Mouse (Mus musculus) forebrain, embryonic 10.5 days (tissue): ENCODE results near the gene Nmrk2. TPM values are rescaled to one million over a fixed set of nuclear protein-coding genes. Genes with fewer than 3 reads are reported as not detected.
A peak's percentile ranks its signal among the peaks of the same experiment; 100 is the strongest.
"Not testable (repeated sequence)": the region's sequence is repeated elsewhere in the genome, so short reads cannot be mapped to it uniquely, and the experiment has no call there.

Experiments used
- DNase-seq: peaks from one replicate; pipeline ENCODE4 v3.0.0-alpha.2; 2017; ENCODE audit warnings: low spot score; ENCODE audit errors: extremely low spot score
- H3K27ac ChIP-seq: fragments of 300-500 bp; sonication (generic); 2 replicates; pipeline ENCODE4 v1.5.1; 2016; ENCODE audit warnings: mild to moderate bottlenecking
- H3K27me3 ChIP-seq: fragments of 300-500 bp; sonication (generic); 2 replicates; pipeline ENCODE4 v1.6.1; 2016; ENCODE audit warnings: mild to moderate bottlenecking; ENCODE audit not compliant: poor library complexity, severe bottlenecking
- H3K36me3 ChIP-seq: fragments of 300-500 bp; sonication (generic); replicated peaks from 2 replicates; pipeline ENCODE4 v1.6.1; 2016; ENCODE audit warnings: mild to moderate bottlenecking, moderate library complexity
- H3K4me1 ChIP-seq: fragments of 300-500 bp; sonication (generic); 2 replicates; pipeline ENCODE4 v1.6.1; 2016
- H3K4me3 ChIP-seq: fragments of 300-500 bp; sonication (generic); 2 replicates; pipeline ENCODE4 v1.5.1; 2016; ENCODE audit warnings: mild to moderate bottlenecking, moderate library complexity
- H3K9me3 ChIP-seq: fragments of 300-500 bp; sonication (generic); 2 replicates; pipeline ENCODE4 v1.6.1; 2016; ENCODE audit warnings: mild to moderate bottlenecking, moderate library complexity
- whole genome bisulfite sequencing: fragments of 180-500 bp; shearing (Covaris S2); methylation state at CpG from one replicate; pipeline ENCODE4 v1.1.7; 2016; 5-methylcytosine and 5-hydroxymethylcytosine counted together
- polyA plus RNA-seq: library from polyadenylated mRNA; unstranded; fragments of >200 nt; fragmentation: Nextera tagmentation; extraction: Ambion mirVana; gene quantifications from 2 replicates; pipeline ENCODE4 v1.2.1, GENCODE M21; 2016

Gene Nmrk2
- polyA plus RNA-seq, 1 experiment from 2014 or later: not detected

GRCm38 (mm10) chr10:81178927-81179326 lies 22.9 kb downstream of the Nmrk2 start:
- no peaks in the 10 kb centered on the region for H3K27me3 ChIP-seq
- no peaks in the 10 kb centered on the region for H3K9me3 ChIP-seq
- H3K27ac ChIP-seq: no peak overlapping the region
- peak overlapping the region; percentile 98 for H3K4me3 ChIP-seq
- peaks cover 84% of the 10 kb centered on the region for H3K4me1 ChIP-seq
- no peak for DNase-seq
- 94% methylated on average over 11 of the region's 11 CpGs for WGBS
- H3K36me3 ChIP-seq: peaks cover 58% of the 10 kb centered on the region

- no peak for DNase-seq
- peak overlapping the region; percentile 98 for H3K4me3 ChIP-seq
- WGBS: 74% methylated on average over 14 of the region's 14 CpGs
- H3K9me3 ChIP-seq: no peaks in the 10 kb centered on the region
- H3K4me1 ChIP-seq: peaks cover 85% of the 10 kb centered on the region
- H3K27me3 ChIP-seq: no peaks in the 10 kb centered on the region
- peak overlapping the region; percentile 98 for H3K27ac ChIP-seq
- peaks cover 57% of the 10 kb centered on the region for H3K36me3 ChIP-seq
Measured at GRCm38 (mm10) chr10:81177958-81178712, 23.7 kb downstream of the Nmrk2 start.

- peaks cover 56% of the 10 kb centered on the region for H3K36me3 ChIP-seq
- no peak for DNase-seq
- no peaks in the 10 kb centered on the region for H3K27me3 ChIP-seq
- peak overlapping the region; percentile 98 for H3K27ac ChIP-seq
- H3K4me1 ChIP-seq: peaks cover 89% of the 10 kb centered on the region
- peak overlapping the region; percentile 98 for H3K4me3 ChIP-seq
- H3K9me3 ChIP-seq: no peaks in the 10 kb centered on the region
- 23% methylated on average over 16 of the region's 16 CpGs for WGBS
Measured at GRCm38 (mm10) chr10:81177491-81177925, 24.3 kb downstream of the Nmrk2 start.

GRCm38 (mm10) chr10:81176466-81177271 lies 25.2 kb downstream of the Nmrk2 start, which contains the start of gene Eef2:
Gene Eef2 (plus strand): TSS chr10:81176631.
- Histone ChIP-seq H3K27ac (peak within 1 kb of the TSS; percentile 98), H3K4me1 (peaks cover 80% of the 10 kb centered on the region), H3K27me3 (no peaks in the 10 kb centered on the region), H3K4me3 (peak within 1 kb of the TSS; percentile 98), H3K36me3 (peaks cover 48% of the 10 kb centered on the region), H3K9me3 (no peaks in the 10 kb centered on the region)
- WGBS: under 1% methylated on average over 77 of the region's 77 CpGs
- peak; percentile 97 for DNase-seq

- DNase-seq: no peak
- peak overlapping the region; percentile 98 for H3K27ac ChIP-seq
Measured at GRCm38 (mm10) chr10:81175936-81176465, 25.9 kb downstream of the Nmrk2 start.

GRCm38 (mm10) chr10:81175345-81175701 lies 26.5 kb downstream of the Nmrk2 start:
- Histone ChIP-seq H3K27ac (peak overlapping the region; percentile 98), H3K4me1 (peaks cover 67% of the 10 kb centered on the region), H3K4me3 (peak overlapping the region; percentile 56), H3K36me3 (peaks cover 34% of the 10 kb centered on the region)
- H3K9me3 ChIP-seq, H3K27me3 ChIP-seq, DNase-seq: not testable (repeated sequence)
- 23% methylated on average over 4 of the region's 4 CpGs for WGBS

More at GRCm38 (mm10) chr10:81175936-81176465, 25.9 kb downstream of the Nmrk2 start:
- no peaks in the 10 kb centered on the region for H3K9me3 ChIP-seq
- H3K27me3 ChIP-seq: no peaks in the 10 kb centered on the region
- H3K36me3 ChIP-seq: peaks cover 41% of the 10 kb centered on the region
- peaks cover 74% of the 10 kb centered on the region for H3K4me1 ChIP-seq
- H3K4me3 ChIP-seq: peak overlapping the region; percentile 98
- WGBS: 12% methylated on average over 13 of the region's 13 CpGs

- H3K4me1 ChIP-seq: peaks cover 62% of the 10 kb centered on the region
- peak overlapping the region; percentile 98 for H3K27ac ChIP-seq
- no peaks in the 10 kb centered on the region for H3K9me3 ChIP-seq
- peak; percentile 91 for DNase-seq
- H3K4me3 ChIP-seq: peak overlapping the region; percentile 56
- 2% methylated on average over 29 of the region's 29 CpGs for WGBS
- peaks cover 29% of the 10 kb centered on the region for H3K36me3 ChIP-seq
- H3K27me3 ChIP-seq: no peaks in the 10 kb centered on the region
Measured at GRCm38 (mm10) chr10:81174617-81175344, 27.1 kb downstream of the Nmrk2 start.

GRCm38 (mm10) chr10:81173132-81173531 lies 28.7 kb downstream of the Nmrk2 start:
- DNase-seq: peak; percentile 86
- H3K4me3 ChIP-seq: peak overlapping the region; percentile 36
- peaks cover 12% of the 10 kb centered on the region for H3K36me3 ChIP-seq
- WGBS: 9% methylated on average over 21 of the region's 21 CpGs
- no peaks in the 10 kb centered on the region for H3K27me3 ChIP-seq
- H3K4me1 ChIP-seq: peaks cover 60% of the 10 kb centered on the region
- H3K27ac ChIP-seq: peak overlapping the region; percentile 98
- H3K9me3 ChIP-seq: no peaks in the 10 kb centered on the region

- not testable (repeated sequence) for DNase-seq, H3K9me3 ChIP-seq, H3K27ac ChIP-seq, H3K27me3 ChIP-seq
- peaks cover 58% of the 10 kb centered on the region for H3K4me1 ChIP-seq
- peak overlapping the region; percentile 88 for H3K4me3 ChIP-seq
- 58% methylated on average over 8 of the region's 14 CpGs for WGBS
- H3K36me3 ChIP-seq: peaks cover 11% of the 10 kb centered on the region
Measured at GRCm38 (mm10) chr10:81169411-81169900, 32.4 kb downstream of the Nmrk2 start.

GRCm38 (mm10) chr10:81168521-81169244 lies 33.2 kb downstream of the Nmrk2 start:
- 5% methylated on average over 29 of the region's 29 CpGs for WGBS
- DNase-seq: peak; percentile 79
- peak overlapping the region; percentile 88 for H3K4me3 ChIP-seq
- peak overlapping the region; percentile 90 for H3K27ac ChIP-seq
- peaks cover 50% of the 10 kb centered on the region for H3K4me1 ChIP-seq
- no peaks in the 10 kb centered on the region for H3K9me3 ChIP-seq
- H3K27me3 ChIP-seq: no peaks in the 10 kb centered on the region
- peaks cover 19% of the 10 kb centered on the region for H3K36me3 ChIP-seq

- Histone ChIP-seq H3K4me1 (peaks cover 44% of the 10 kb centered on the region), H3K4me3 (peak overlapping the region; percentile 88), H3K27ac (peak overlapping the region; percentile 90), H3K36me3 (peaks cover 25% of the 10 kb centered on the region), H3K9me3 (no peaks in the 10 kb centered on the region), H3K27me3 (no peaks in the 10 kb centered on the region)
- no peak for DNase-seq
- 6% methylated on average over 5 of the region's 5 CpGs for WGBS
Measured at GRCm38 (mm10) chr10:81168087-81168431, 33.8 kb downstream of the Nmrk2 start.
